Mouse (Mus musculus) forelimb bud, embryonic 11.5 days (tissue): ENCODE measurements at regions not wholly inside any gene's neighbourhood (a gene's known extent, or its start where the extent isn't known, plus 50 kb on each side); places are given as distances from the start of the nearest gene placed in this dataset.
A peak's percentile ranks its signal among the peaks of the same experiment; 100 is the strongest.

Source experiments
- DNase-seq: peaks from one replicate; pipeline ENCODE4 v3.0.0-alpha.2; 2012; ENCODE audit warnings: low read depth, low spot score

DNA sequence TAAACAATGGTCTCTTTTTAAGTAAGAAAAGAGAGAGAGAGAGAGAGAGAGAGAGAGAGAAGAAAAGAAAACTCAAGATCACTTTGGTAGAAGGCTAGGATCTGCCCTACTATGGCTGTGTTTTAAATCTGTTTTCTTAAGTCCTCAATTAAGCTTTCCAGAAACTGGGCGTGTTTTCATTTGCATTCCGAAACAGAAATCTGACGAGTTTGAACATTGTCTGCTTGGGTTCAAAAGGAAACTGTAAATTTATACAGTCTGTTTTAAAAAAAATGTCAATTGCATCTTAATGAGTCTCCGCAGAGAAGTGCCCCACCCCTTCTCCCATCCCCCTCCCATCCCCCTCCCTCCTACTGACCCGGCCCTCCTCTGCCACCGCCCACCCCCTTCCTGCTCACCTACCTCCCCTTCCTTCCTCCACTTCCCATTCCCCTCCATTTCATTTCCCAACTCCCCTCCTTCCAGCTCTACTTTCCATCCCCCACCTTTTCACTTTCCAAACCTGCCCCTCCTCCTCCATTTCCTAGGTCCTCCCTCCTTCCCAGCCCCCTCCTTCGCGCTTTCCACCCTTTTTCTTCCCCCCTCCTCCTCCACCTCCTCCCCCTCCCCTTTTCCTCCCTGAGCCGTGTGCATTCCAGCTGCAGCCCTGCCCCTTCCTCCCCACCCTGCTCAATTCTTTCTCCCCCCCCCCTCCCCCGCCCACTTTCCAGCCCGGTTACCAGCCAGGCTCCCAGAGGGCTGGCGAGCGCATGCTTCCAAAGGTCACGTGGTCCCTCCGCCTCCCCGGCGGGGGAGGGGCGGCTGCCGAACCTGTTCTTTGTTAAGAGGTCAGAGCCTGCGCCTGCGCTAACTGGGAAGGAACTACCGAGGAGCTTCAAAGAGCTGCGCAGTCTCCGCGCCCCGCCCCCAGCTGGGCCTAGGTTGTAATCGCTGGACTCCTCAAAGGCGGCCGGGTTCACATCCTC is 77.7 kb upstream of the Tbl1x start:
- peak; percentile 97 for DNase-seq

DNA sequence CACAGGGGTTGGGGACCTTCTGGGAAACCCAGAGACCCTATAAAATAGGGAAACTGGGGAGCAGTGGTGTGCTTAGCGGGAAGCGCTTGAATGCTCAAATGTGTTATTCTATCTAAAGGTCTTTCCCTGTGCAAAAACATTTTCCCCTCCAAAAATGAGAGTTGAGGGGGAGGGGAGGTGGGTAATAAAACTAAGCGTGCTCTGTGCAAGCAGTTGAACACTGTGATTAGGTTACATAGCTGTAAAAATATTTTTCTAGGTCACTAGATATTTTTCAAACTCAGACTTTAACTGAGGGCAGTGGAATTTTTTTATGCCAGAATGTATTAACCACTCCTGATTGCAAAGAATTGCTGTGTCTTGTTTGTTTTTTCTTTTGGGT is 77.0 kb upstream of the Tbl1x start:
- DNase-seq = no peak

DNA sequence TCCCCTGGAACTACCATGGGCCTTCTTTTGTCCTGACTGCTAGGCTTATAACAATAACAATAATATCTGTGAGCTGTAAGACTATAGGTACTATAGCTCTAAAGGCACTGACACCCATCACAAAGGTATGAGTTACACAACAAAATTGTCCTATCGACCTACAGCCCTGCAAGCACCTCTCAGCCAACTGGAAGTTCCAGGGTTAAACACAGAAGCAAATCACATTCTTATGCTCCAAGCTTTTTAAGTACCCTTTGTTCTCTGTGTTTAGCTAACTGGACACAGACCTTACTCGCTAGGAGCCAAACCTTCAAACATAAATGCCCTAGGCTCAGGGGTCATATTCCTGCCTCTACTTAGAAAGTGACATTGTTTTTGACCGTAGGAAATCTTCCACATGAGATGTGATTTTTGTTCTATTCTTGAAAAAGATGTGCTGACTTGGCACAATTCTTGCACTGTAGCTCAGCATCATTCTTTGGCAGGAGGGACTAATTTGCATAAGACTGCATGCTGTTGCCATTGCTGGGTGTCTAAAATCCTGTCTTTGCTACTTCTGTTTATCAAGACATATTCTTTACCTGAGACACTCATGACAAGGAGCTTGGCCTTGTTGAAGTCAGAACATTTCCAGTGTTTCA is 66.8 kb upstream of the Tbl1x start:
- peak; percentile 12 for DNase-seq

DNA sequence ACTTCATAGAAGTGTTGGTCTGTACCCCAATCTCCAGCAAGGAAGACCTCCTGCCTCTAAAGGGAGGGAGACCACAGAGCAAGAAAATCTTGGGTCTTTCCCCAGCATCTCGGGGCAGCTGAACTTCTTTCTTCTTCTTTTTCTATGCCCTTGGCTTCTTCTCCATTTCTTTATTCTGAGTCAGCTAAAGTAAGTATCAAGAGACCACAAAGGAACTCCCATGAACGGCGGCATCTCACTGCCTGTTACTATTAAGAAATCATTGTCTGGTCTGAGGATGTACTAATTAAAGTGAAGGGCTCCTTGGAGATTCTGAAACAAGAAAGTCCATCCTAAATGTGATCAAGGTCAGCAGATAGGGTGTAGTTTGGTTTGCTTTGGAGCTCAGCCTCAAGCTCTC is 64.1 kb upstream of the Tbl1x start:
- no peak for DNase-seq

DNA sequence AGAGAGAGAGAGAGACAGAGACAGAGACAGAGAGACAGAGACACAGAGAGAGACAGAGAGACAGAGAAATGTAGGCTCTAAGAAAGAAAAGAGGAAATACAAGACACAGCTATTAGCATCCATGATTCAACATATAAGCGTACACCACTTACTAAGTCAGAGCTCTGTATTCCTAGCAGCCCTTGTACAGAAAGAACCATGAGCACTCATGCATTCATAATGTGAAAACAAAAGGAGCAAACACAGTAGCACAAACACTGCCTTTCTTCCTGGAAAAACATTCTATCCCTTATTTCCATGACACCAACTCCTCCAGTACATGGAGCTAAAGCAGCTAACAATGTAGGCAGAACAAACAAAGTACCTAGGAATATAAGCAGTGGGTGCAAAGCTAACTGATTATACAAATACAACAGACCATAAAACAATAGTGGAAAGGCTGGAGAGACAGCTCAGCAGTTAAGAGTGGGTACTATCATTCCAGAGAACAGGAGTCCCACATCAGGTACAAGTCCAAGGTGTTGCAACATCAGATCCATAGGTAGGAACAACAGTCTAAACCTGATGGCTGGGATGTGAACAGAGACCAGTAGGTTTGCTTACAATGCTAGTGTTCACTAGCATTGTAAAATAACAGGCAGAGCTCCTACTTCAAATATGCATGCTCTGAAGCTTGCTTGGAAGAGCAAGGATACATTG is 58.7 kb upstream of the Tbl1x start:
- DNase-seq = no peak
